Mouse (Mus musculus) mouse trophoblast stem cell (cell line): Measurements from ENCODE around the gene Dctn5.
"Not testable (repeated sequence)": the region's sequence is repeated elsewhere in the genome, so short reads cannot be mapped to it uniquely, and the experiment has no call there.

Source experiments
- in situ Hi-C, 2 experiments: fragments of 300-500 bp; cut with MseI, MboI; formaldehyde crosslinking; loops; 2 replicates in 1 of 2; 3 replicates in 1 of 2; pipeline ENCODE4 v1.15.1; 2025

Gene Dctn5

DNA sequence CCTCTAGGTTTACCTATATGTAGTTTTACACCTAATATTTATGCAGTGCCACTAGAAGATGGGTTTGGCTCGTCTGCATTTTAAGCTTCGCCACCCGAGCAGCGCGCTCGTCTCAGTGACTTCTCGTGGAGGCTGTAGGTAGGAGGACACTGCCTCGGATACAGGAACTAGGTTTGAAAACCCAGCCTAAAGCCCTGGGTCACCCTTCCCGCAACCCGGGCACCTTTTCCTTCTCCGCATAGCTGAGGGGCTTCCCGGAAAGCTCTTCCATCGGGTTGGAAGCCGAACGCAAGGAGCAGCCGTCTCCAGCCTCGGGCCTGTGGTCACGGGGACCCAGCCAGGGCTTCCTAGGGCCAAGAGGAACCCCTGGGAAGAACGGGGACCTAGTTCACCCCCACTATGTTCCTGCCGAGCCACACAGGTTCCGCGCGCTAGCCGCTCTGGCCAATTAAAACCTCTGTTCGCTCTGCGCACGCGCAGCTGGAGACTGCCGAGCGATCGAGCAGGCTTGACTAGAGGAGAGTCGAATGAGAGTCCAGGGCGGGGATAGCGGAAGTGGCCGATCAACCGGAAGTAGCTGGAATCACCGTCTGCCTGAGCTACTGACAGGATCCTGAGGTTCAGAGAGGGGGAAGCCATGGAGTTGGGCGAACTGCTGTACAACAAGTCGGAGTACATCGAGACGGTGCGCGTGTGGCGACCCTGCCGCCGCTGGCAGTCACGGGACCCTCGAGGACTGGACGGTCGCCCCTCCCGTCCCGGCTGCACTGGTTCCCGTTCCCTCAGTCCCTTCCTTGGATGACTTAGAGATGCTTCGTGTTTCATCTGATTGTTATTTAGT, at the start of gene Dctn5, which contains the start of gene Palb2:
Gene Dctn5 (plus strand): TSS at position 545 of the 841 bp plus-strand sequence.
Gene Palb2 (minus strand): TSS at position 489 of the 841 bp plus-strand sequence.
- in situ Hi-C loops: no loop called here

DNA sequence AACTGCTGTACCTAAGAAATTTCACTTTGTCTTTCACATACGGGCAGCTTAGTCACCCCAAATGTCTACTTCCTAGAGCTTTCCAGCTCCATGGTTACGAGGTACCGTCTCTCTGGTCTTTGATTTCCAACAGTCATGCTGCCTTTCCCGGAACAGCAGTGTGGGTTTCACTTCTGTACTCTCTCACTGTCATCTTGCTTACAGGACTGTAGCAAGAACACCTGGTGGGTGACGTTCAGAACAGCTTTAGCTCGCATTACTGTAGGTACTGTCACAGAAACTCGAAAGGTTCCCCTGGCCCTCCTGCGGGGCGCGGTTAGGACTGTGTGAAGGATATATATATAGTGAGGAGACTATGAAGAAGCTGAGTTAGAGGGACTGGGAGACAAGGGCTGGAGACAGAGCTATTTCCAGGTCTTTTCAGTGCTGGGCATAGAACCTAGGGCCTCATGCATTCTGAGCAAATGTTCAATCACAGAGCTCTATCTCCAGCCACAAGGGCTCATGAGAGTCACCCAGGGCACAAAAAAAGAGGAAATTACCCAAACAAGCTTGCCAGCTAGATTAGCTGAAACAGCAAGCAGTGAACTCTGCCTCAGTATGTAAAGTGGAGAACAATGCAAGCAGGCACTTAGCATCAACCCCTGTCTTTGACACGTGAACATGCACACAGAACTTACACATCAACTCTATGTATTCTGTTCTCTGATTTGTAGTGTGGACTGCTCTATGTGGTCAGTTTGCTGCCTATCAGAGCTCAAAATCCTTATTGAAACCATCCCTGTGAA, 45.5 kb upstream of the Dctn5 start:
- in situ Hi-C loops: no loop called here

GRCm38 (mm10) chr7:122094564-122095330, 38.1 kb upstream of the Dctn5 start:
- in situ Hi-C loops: no loop called here

DNA sequence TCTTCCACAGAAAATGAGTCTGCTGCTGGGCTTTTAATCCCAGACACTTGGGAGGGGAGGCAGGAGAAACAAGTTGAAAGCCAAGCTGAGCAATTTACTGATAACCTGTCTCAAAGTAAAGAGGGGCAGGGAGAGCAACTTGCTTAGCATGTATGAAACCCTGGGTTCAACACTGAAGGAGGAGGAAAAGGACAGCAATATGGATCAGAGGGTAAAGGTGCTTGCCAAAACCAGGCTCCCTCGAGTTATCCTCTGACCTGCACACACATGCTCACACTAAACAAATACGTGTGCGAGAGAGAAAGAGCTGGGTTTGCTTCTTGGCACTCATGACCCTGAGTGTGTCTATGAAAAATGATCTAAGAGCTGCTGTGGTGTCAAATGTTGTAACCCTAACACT, 34.8 kb upstream of the Dctn5 start:
- in situ Hi-C loops: no loop called here

- in situ Hi-C loops: no loop called here
Observed at GRCm38 (mm10) chr7:122099222-122099621, 33.6 kb upstream of the Dctn5 start.

DNA sequence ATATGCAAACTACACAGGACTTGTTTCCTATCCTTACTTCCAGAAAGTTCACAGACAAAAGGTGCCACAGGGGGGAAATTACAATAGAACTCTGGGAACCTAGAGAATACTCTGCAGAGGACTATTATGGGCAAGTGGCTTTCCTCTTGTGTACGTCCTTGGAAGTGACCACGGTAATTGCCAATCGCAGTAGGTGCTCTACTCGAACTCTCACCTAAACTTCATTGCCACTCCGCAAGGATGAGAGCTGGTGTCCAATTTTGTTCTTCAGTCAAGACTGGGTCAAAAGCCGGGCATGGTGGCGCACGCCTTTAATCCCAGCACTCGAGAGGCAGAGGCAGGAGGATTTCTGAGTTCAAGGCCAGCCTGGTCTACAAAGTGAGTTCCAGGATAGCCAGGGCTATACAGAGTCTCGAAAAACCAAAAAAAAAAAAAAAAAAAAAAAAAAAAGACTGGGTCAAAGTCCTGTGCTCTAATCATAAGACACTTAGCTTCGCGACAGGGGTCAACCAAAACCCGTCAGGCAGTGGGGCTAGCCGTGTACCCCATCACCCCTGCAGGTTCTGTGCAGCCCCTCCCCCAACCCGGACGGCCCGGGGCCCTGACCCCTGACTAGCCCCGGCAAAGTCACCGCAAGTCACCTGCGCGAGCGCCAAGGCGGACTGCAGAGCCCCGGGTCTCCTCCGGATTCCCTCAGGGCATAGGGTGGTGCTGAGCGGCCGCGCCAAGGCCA, 31.7 kb upstream of the Dctn5 start:
- in situ Hi-C loops: not testable (repeated sequence)

DNA sequence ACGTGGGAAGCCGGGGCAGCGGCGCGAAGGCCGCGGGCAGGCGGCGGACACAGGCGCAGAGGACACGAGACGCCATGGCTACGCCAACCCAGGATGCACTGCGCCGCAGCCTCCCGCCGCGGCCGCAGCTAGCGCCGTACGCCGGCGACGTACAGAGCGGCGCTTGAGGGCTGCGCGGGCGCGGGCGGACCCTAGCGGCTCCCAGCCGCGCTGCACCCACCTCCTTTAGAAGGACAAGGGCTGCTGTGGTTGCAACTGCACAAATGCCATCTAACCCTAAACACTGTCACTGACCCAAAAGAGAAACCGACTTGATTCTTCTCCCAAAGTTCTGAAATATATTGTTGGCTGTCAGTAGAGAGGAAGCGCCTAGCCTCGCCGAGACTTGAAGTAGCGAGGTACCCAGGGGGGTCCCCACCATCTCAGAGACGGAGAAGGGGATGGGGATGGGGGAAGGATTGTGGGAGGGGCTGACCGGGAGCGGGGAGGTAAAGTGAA, 31.0 kb upstream of the Dctn5 start, which contains the start of gene Ndufab1:
Gene Ndufab1 (minus strand): TSS at position 140 of the 498 bp plus-strand sequence.
- in situ Hi-C loops: no loop called here

DNA sequence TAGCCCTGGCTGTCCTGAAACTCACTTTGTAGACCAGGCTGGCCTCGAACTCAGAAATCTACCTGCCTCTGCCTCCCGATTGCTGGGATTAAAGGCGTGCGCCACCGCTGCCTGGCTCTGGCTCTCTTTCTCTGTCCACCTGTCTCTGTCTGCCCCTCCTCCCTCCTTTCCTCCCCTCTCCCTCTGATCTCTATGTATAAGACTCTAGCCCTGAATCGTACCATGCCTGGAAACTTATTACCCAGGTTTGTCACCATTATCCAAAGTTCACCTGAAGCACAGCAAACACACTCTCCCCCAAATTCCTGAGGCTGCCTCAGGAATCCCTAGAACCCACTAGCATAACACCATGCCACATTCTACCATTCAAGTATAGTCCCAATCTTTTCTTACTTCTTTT, 24.6 kb upstream of the Dctn5 start:
- in situ Hi-C loops: no loop called here

- in situ Hi-C loops: no loop called here
Observed at GRCm38 (mm10) chr7:122123518-122123917, 9.3 kb upstream of the Dctn5 start.

- in situ Hi-C loops: no loop called here
Observed at GRCm38 (mm10) chr7:122125636-122126035, 7.2 kb upstream of the Dctn5 start.

DNA sequence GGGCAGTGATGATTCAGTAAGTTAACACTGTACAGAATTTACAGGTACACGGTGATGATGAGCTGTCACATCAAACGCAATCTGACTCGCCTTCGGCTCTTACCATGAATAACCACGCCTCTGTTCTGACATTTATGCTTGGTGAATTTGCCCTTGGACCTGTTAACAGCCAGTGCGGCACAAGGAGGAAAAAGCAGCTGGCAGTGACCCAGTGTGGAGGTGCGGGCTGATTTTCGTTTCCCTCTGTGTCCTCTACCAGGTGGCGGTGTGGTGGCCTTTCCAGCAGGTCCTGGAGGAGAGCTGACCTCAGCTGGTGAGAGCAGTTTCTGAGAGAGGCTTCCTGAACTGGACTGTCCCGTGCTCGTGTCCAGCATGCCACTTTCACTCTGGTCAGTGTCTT, 5.9 kb upstream of the Dctn5 start:
- in situ Hi-C loops: no loop called here

DNA sequence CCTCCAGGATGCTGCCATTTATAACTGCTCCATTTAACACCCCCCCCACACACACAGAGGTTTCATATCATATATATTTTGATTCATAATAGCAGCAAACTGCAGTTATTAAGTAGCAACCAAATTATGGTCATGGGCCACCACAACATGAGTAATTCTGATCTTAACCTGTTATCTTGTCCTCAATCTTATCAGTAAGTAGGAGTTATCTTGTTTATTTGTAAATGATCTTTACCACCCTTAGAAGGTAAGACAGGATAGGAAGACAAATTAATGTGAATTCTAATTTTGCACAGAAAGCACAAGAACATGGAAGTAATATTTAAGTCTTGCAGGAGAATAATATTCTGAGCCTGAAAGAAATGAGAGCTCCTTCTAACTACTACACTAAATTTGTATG, 1.0 kb upstream of the Dctn5 start:
- in situ Hi-C loops: no loop called here

DNA sequence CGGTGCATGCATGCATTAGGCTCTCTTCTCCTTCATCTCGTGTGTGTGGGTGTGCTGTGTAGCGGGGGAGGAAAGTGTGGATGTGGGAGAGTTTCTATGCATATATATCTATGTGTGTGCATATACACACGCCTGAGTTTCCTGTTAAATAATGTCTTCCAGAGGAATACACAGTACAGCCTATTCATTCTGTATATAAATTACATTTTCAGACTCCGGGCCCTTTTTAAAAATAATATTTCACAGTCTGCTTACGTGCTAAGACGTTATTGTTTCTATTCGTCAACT, 441 bp downstream of the Dctn5 start:
- in situ Hi-C loops: no loop called here

GRCm38 (mm10) chr7:122135070-122135469, 2.2 kb downstream of the Dctn5 start:
- in situ Hi-C loops: no loop called here

- in situ Hi-C loops: no loop called here
Observed at GRCm38 (mm10) chr7:122137071-122137470, 4.2 kb downstream of the Dctn5 start.

- in situ Hi-C loops: no loop called here
Observed at GRCm38 (mm10) chr7:122138190-122138589, 5.3 kb downstream of the Dctn5 start.

- in situ Hi-C loops: no loop called here
Observed at GRCm38 (mm10) chr7:122140991-122141390, 8.2 kb downstream of the Dctn5 start.

DNA sequence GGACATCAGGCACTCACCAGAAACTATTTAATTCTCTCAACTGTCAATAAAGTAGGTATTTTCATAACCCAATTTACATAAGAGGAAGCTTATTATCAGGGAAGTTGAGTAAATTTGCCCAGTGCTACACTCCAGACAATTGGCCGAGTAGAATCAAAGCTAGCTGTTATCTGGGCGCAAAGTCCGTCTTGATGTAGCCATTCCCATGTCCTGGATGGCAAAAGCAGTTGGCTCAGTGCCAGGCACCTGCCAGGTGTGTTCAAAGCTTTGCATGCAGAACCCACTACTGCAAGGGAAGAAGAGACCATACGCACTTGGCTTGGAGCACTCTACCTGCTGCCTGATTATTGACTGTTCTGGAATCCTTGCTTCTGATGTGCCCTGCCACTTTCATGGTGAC, 19.6 kb downstream of the Dctn5 start:
- in situ Hi-C loops: no loop called here

DNA sequence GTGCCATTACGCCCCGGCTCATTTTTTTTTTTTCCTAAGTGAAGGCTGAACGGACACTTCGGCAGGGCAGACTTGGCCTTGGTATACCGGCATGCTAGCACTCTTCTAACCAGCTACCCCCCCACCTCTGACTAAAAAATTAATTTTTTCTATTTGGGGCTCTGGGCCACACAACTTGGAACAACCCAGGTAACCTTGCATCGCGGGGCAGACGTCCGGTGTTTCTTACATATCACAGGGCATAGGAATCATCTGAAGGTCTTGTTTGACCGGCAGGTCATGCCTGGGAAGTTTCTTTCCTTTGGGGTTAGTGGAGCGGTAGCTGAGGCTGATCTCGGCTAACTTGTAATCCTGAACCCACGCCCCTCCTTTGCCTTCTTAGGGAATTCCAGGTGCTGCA, 25.6 kb downstream of the Dctn5 start:
- in situ Hi-C loops: no loop called here

GRCm38 (mm10) chr7:122158915-122159902, 26.4 kb downstream of the Dctn5 start, which contains the start of gene Plk1:
TSS of gene Plk1 (plus strand) at chr7:122159439.
- in situ Hi-C loops: no loop called here
